Mouse (Mus musculus) bone marrow, adult 2 months (tissue): ENCODE data around the gene Emc10. TPM values are rescaled to one million over a fixed set of nuclear protein-coding genes. Genes with fewer than 3 reads are reported as not detected.

Experiments used
- H3K27ac ChIP-seq: fragments of 200-500 bp; 2 replicates; pipeline ENCODE4 v1.5.1; 2012; ENCODE audit warnings: low read depth, mild to moderate bottlenecking, control low read depth, inconsistent platforms, low read length; ENCODE audit not compliant: control insufficient read depth, poor library complexity, insufficient read depth
- H3K4me1 ChIP-seq: fragments of 200-500 bp; 2 replicates; pipeline ENCODE4 v1.6.1; 2011; ENCODE audit warnings: low read length; ENCODE audit not compliant: control insufficient read depth, insufficient read depth
- H3K4me3 ChIP-seq: fragments of 200-500 bp; replicated peaks from 2 replicates; pipeline ENCODE3; 2011; ENCODE audit warnings: mild to moderate bottlenecking, low read depth, low read length, control low read depth; ENCODE audit not compliant: control insufficient read depth
- CTCF ChIP-seq: fragments of 200-500 bp; IDR thresholded peaks from 2 replicates; pipeline ENCODE4 v1.5.1; 2011; ENCODE audit warnings: low read length, control low read depth; ENCODE audit not compliant: control insufficient read depth, insufficient read depth
- POLR2A ChIP-seq: fragments of 200-500 bp; IDR thresholded peaks from 2 replicates; pipeline ENCODE4 v1.6.1; 2011; ENCODE audit warnings: low read depth, mild to moderate bottlenecking, control low read depth, low read length, borderline replicate concordance; ENCODE audit not compliant: control insufficient read depth
- WGBS: fragments of 180-500 bp; shearing (Covaris S2); methylation state at CpG from one replicate; pipeline ENCODE4 v1.1.7; 2018; 5-methylcytosine and 5-hydroxymethylcytosine counted together
- polyA plus RNA-seq: library from polyadenylated mRNA; stranded (reverse); fragments of >200 nt; gene quantifications from 2 replicates; pipeline ENCODE4 v1.2.4, GENCODE M21; 2011; ENCODE audit warnings: low replicate concordance; ENCODE audit not compliant: missing spikeins, insufficient read depth, insufficient read length

The Emc10 gene
- polyA plus RNA-seq, 1 experiment: 58.8 TPM

GRCm38 (mm10) chr7:44444886-44445527 is 51.3 kb downstream of the Emc10 start:
- 8% methylated on average over 29 of the region's 29 CpGs for WGBS
- Histone ChIP-seq H3K4me1 (no peaks in the 10 kb centered on the region), H3K27ac (no peak overlapping the region), H3K4me3 (no peak overlapping the region)
- TF ChIP-seq CTCF (no peak), POLR2A (no peak)

GRCm38 (mm10) chr7:44443268-44444173 is 52.8 kb downstream of the Emc10 start:
- 20% methylated on average over 20 of the region's 20 CpGs for WGBS
- Histone ChIP-seq H3K4me3 (no peak overlapping the region), H3K4me1 (no peaks in the 10 kb centered on the region), H3K27ac (no peak overlapping the region; the same call in 1 of the 2 replicates)
- TF ChIP-seq CTCF (no peak), POLR2A (no peak)

GRCm38 (mm10) chr7:44442407-44442821 is 53.9 kb downstream of the Emc10 start:
- 2% methylated on average over 14 of the region's 14 CpGs for WGBS
- TF ChIP-seq CTCF (no peak), POLR2A (no peak)

GRCm38 (mm10) chr7:44441648-44442109 is 54.6 kb downstream of the Emc10 start:
- Histone ChIP-seq H3K4me1 (no peaks in the 10 kb centered on the region), H3K4me3 (no peak overlapping the region), H3K27ac (no peak overlapping the region)
- WGBS: 2% methylated on average over 14 of the region's 14 CpGs
- TF ChIP-seq CTCF (no peak), POLR2A (no peak)

More at GRCm38 (mm10) chr7:44442407-44442821, 53.9 kb downstream of the Emc10 start:
- Histone ChIP-seq H3K4me1 (no peaks in the 10 kb centered on the region), H3K4me3 (no peak overlapping the region), H3K27ac (no peak overlapping the region)

GRCm38 (mm10) chr7:44441180-44441579 is 55.1 kb downstream of the Emc10 start:
- no peak overlapping the region for H3K4me3 ChIP-seq
- TF ChIP-seq POLR2A (no peak), CTCF (no peak)
- 19% methylated on average over 1 of the region's 1 CpGs for WGBS
- no peaks in the 10 kb centered on the region for H3K4me1 ChIP-seq
- H3K27ac ChIP-seq: no peak overlapping the region

GRCm38 (mm10) chr7:44440479-44440878 is 55.9 kb downstream of the Emc10 start:
- 82% methylated on average over 1 of the region's 1 CpGs for WGBS
- no peak overlapping the region for H3K4me3 ChIP-seq
- no peaks in the 10 kb centered on the region for H3K4me1 ChIP-seq
- TF ChIP-seq POLR2A (no peak), CTCF (no peak)
- H3K27ac ChIP-seq: no peak overlapping the region

Other genes starting within 250 kb of the Emc10 start
- 2.0 TPM in 1 of 2 replicates, not detected in the other for gene 1700028J19Rik, start 249.8 kb downstream of the Emc10 start, polyA plus RNA-seq
- gene 2410002F23Rik, start 249.8 kb downstream of the Emc10 start, polyA plus RNA-seq: 45.1 and 74.8 TPM in 2 replicates
- not detected in 2 replicates for gene Acp4, start 239.2 kb downstream of the Emc10 start, polyA plus RNA-seq
- not detected in 2 replicates for gene Gm15517, start 235.1 kb downstream of the Emc10 start, polyA plus RNA-seq
- gene Clec11a, start 189.6 kb downstream of the Emc10 start, polyA plus RNA-seq: 0.75 and 1.8 TPM in 2 replicates
- 1.9 and 4.2 TPM in 2 replicates for gene Shank1, start 186.3 kb downstream of the Emc10 start, polyA plus RNA-seq
- not detected in 2 replicates for gene Syt3, start 112.4 kb downstream of the Emc10 start, polyA plus RNA-seq
- gene 1700008O03Rik, start 110.7 kb downstream of the Emc10 start, polyA plus RNA-seq: not detected in 2 replicates
- gene Lrrc4b, start 67.5 kb downstream of the Emc10 start, polyA plus RNA-seq: 0.92 TPM in 1 of 2 replicates, not detected in the other
- not detected in 2 replicates for gene Aspdh, start 31.1 kb downstream of the Emc10 start, polyA plus RNA-seq
- gene Josd2, start 28.5 kb downstream of the Emc10 start, polyA plus RNA-seq: 128 and 154 TPM in 2 replicates
- 4.6 and 5.0 TPM in 2 replicates for gene Fam71e1, start 52 bp upstream of the Emc10 start, polyA plus RNA-seq
- 1.5 and 5.4 TPM in 2 replicates for gene Mybpc2, start 28.1 kb upstream of the Emc10 start, polyA plus RNA-seq
- gene Spib, start 35.5 kb upstream of the Emc10 start, polyA plus RNA-seq: 25.0 and 55.6 TPM in 2 replicates
- 147 and 216 TPM in 2 replicates for gene Pold1, start 52.3 kb upstream of the Emc10 start, polyA plus RNA-seq
- 87.8 and 123 TPM in 2 replicates for gene Nr1h2, start 57.4 kb upstream of the Emc10 start, polyA plus RNA-seq
- 21.1 and 49.7 TPM in 2 replicates for gene Napsa, start 75.9 kb upstream of the Emc10 start, polyA plus RNA-seq
- 1.1 and 3.9 TPM in 2 replicates for gene Kcnc3, start 94.1 kb upstream of the Emc10 start, polyA plus RNA-seq
- gene Myh14, start 174.3 kb upstream of the Emc10 start, polyA plus RNA-seq: 0.41 TPM in 1 of 2 replicates, not detected in the other
- not detected in 2 replicates for gene Izumo2, start 212.2 kb upstream of the Emc10 start, polyA plus RNA-seq